Mouse (Mus musculus) T-helper 1 cell (primary cell): ENCODE measurements around the gene Ikbip.

Source experiments
- in situ Hi-C: fragments of 300-600 bp; cut with MboI, MseI; formaldehyde crosslinking; loops from one replicate; pipeline ENCODE4 v1.15.1; 2025; ENCODE audit warnings: high pct_unique_total_duplicates

The Ikbip gene

GRCm38 (mm10) chr10:91109841-91110240, 27.1 kb downstream of the Ikbip start:
- in situ Hi-C loops = loop anchor here (10.0 kb wide), 1 partner anchor 1895 kb away; no protein-coding TSS in a partner anchor

GRCm38 (mm10) chr10:91116958-91117357, 34.2 kb downstream of the Ikbip start:
- in situ Hi-C loops = no loop called here

- in situ Hi-C loops = loop anchor here (5.0 kb wide), 1 partner anchor 45 kb away; no protein-coding TSS in a partner anchor
These were observed 39.9 kb downstream of the Ikbip start for GRCm38 (mm10) chr10:91122646-91123045.

- in situ Hi-C loops = loop anchor here (5.0 kb wide), 1 partner anchor 44 kb away; no protein-coding TSS in a partner anchor
These were observed 40.6 kb downstream of the Ikbip start for GRCm38 (mm10) chr10:91123281-91123827.

GRCm38 (mm10) chr10:91123828-91124822, 41.4 kb downstream of the Ikbip start, which contains the start of gene Slc25a3:
TSS of gene Slc25a3 (minus strand) at chr10:91124059.
- in situ Hi-C loops = loop anchor here (5.0 kb wide), 1 partner anchor 43 kb away; no protein-coding TSS in a partner anchor

GRCm38 (mm10) chr10:91126618-91127355, 44.0 kb downstream of the Ikbip start:
- in situ Hi-C loops = no loop called here

GRCm38 (mm10) chr10:91127395-91127794, 44.7 kb downstream of the Ikbip start:
- in situ Hi-C loops = no loop called here

GRCm38 (mm10) chr10:91128551-91129160, 45.9 kb downstream of the Ikbip start:
- in situ Hi-C loops = no loop called here

GRCm38 (mm10) chr10:91130792-91131191, 48.1 kb downstream of the Ikbip start:
- in situ Hi-C loops = no loop called here

GRCm38 (mm10) chr10:91131565-91131964, 48.8 kb downstream of the Ikbip start:
- in situ Hi-C loops = no loop called here

- in situ Hi-C loops = no loop called here
These were observed 52.7 kb downstream of the Ikbip start for GRCm38 (mm10) chr10:91135302-91135972.

- in situ Hi-C loops = no loop called here
These were observed 54.7 kb downstream of the Ikbip start for GRCm38 (mm10) chr10:91137400-91137799.

- in situ Hi-C loops = no loop called here
These were observed 55.6 kb downstream of the Ikbip start for GRCm38 (mm10) chr10:91138317-91138716.

- in situ Hi-C loops = no loop called here
These were observed 56.5 kb downstream of the Ikbip start for GRCm38 (mm10) chr10:91139148-91139766.

GRCm38 (mm10) chr10:91141564-91141963, 58.8 kb downstream of the Ikbip start:
- in situ Hi-C loops = loop anchor here (5.0 kb wide), 1 partner anchor 69 kb away; no protein-coding TSS in a partner anchor

GRCm38 (mm10) chr10:91142654-91143191, 60.0 kb downstream of the Ikbip start:
- in situ Hi-C loops = loop anchor here (5.0 kb wide), 1 partner anchor 70 kb away; no protein-coding TSS in a partner anchor

- in situ Hi-C loops = loop anchor here (5.0 kb wide), 1 partner anchor 71 kb away; no protein-coding TSS in a partner anchor
These were observed 60.8 kb downstream of the Ikbip start for GRCm38 (mm10) chr10:91143313-91144230.

GRCm38 (mm10) chr10:91145413-91145812, 62.7 kb downstream of the Ikbip start:
- in situ Hi-C loops = no loop called here
